Mouse (Mus musculus): ENCODE measurements around the gene 2610044O15Rik8. TPM values are rescaled to one million over a fixed set of nuclear protein-coding genes. Genes with fewer than 3 reads are reported as not detected.
A peak's percentile ranks its signal among the peaks of the same experiment; 100 is the strongest.
"Not testable (repeated sequence)": the region's sequence is repeated elsewhere in the genome, so short reads cannot be mapped to it uniquely, and the experiment has no call there.

The 2610044O15Rik8 gene
- 0.14 and 0.39 TPM in 2 replicates for polyA plus RNA-seq (2012; rRNA removed)

DNA sequence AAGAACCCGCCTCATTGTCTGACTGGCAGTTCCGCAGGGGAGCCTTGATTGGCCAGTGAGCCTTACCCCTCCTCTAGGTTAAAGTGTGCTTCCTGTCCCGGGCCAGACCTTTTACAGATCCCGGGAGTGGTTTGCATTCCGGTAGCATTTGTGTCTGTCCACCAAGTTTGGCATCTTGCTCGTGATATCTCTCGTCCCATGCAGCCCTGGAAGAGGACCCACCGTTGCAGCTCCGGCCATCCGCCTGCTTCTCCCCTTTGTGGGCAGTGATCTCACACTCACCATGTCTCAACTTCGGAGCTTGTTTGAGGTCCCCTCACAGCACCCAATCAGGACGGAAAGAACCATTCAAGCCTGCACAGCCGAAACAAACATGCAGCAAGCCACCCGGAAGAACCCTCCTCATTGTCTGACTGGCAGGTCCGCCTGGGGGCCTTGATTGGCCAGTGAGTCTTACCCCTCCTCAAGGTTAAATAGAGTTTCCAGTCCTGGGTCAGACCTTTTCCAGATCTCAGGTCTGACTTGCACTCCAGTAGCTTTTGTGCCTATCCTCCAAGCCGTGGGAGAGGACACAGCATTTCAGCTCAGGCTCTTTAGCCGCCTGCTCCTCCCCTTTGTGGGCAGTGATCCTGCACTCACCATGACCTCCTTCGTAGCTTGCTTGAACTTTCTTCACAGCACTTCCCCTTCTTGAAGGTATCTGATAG, at the start of gene 2610044O15Rik8:
2610044O15Rik8 (minus strand) TSS at position 380 of the 707 bp plus-strand sequence.
- TF ChIP-seq CTCF (IDR thresholded peaks at IDR 0.05; ENCODE audit: extremely low read depth, insufficient read length, insufficient replicate concordance, low read depth, low read length) (no peak), POLR2A (IDR thresholded peaks at IDR 0.05; ENCODE audit: low read depth, low read length) (peak; percentile 23)
- Histone ChIP-seq H3K27me3 (ENCODE audit: control insufficient read depth, insufficient read depth, low read length) (no peaks in the 10 kb centered on the region), H3K4me3 (ENCODE audit: low read depth, low read length) (peak within 1 kb of the TSS; percentile 77), H3K27ac (ENCODE audit: insufficient read depth, low read depth, low read length) (peak within 1 kb of the TSS; percentile 95), H3K36me3 (ENCODE audit: control insufficient read depth, insufficient read depth, low read length) (no peaks in the 10 kb centered on the region), H3K4me1 (ENCODE audit: control insufficient read depth, insufficient read depth, insufficient read length, low read length) (peaks cover 3% of the 10 kb centered on the region; the same call in 1 of the 2 replicates)
- WGBS = under 1% methylated on average over 18 of the region's 18 CpGs

DNA sequence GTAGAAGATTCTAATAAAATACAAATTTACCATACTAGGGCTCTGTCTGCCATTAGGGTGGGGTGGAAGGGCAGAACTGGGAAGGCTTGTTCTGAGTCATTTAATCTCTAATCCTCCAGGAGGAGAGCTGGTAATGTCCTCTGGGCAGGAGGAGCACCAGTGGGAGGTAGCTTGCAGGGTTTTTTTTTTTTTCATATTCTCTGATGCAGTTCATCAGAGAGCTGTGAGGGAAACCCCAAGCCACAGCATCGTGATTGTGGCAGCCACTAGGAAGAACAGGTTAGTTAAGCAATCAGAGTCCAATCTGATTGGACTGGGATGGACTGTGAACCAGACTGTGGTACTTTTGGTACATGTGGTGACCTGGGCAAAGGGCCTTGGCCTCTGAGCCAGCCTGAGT, 31.7 kb upstream of the 2610044O15Rik8 start:
- peaks cover 17% of the 10 kb centered on the region for H3K36me3 ChIP-seq (ENCODE audit: control insufficient read depth, insufficient read depth, low read length)
- 24% methylated on average over 1 of the region's 1 CpGs for WGBS
- H3K27ac ChIP-seq (ENCODE audit: insufficient read depth, low read depth, low read length) = no peak overlapping the region
- no peaks in the 10 kb centered on the region for H3K27me3 ChIP-seq (ENCODE audit: control insufficient read depth, insufficient read depth, low read length)
- TF ChIP-seq CTCF (IDR thresholded peaks at IDR 0.05; ENCODE audit: extremely low read depth, insufficient read length, insufficient replicate concordance, low read depth, low read length) = no peak
- TF ChIP-seq POLR2A (IDR thresholded peaks at IDR 0.05; ENCODE audit: low read depth, low read length) = no peak
- H3K4me1 ChIP-seq (ENCODE audit: control insufficient read depth, insufficient read depth, insufficient read length, low read length) = no peaks in the 10 kb centered on the region
- no peak overlapping the region for H3K4me3 ChIP-seq (ENCODE audit: low read depth, low read length)

- no peak overlapping the region for H3K4me3 ChIP-seq (ENCODE audit: low read depth, low read length)
- H3K27ac ChIP-seq (ENCODE audit: insufficient read depth, low read depth, low read length) = no peak overlapping the region
- H3K27me3 ChIP-seq (ENCODE audit: control insufficient read depth, insufficient read depth, low read length) = no peaks in the 10 kb centered on the region
- no peaks in the 10 kb centered on the region for H3K4me1 ChIP-seq (ENCODE audit: control insufficient read depth, insufficient read depth, insufficient read length, low read length)
- TF ChIP-seq CTCF (IDR thresholded peaks at IDR 0.05; ENCODE audit: extremely low read depth, insufficient read length, insufficient replicate concordance, low read depth, low read length) = no peak
- TF ChIP-seq POLR2A (IDR thresholded peaks at IDR 0.05; ENCODE audit: low read depth, low read length) = no peak
- peaks cover 11% of the 10 kb centered on the region for H3K36me3 ChIP-seq (ENCODE audit: control insufficient read depth, insufficient read depth, low read length)
- 44% methylated on average over 2 of the region's 2 CpGs for WGBS
Observed at GRCm38 (mm10) chr8:129264296-129264695, 30.1 kb upstream of the 2610044O15Rik8 start.

GRCm38 (mm10) chr8:129263211-129263927, 29.2 kb upstream of the 2610044O15Rik8 start:
- peak overlapping the region; percentile 94 for H3K4me3 ChIP-seq (ENCODE audit: low read depth, low read length)
- under 1% methylated on average over 24 of the region's 24 CpGs for WGBS
- H3K4me1 ChIP-seq (ENCODE audit: control insufficient read depth, insufficient read depth, insufficient read length, low read length); H3K27me3 ChIP-seq (ENCODE audit: control insufficient read depth, insufficient read depth, low read length); H3K36me3 ChIP-seq (ENCODE audit: control insufficient read depth, insufficient read depth, low read length); H3K27ac ChIP-seq (ENCODE audit: insufficient read depth, low read depth, low read length): not testable (repeated sequence)

GRCm38 (mm10) chr8:129233664-129234026, 561 bp downstream of the 2610044O15Rik8 start:
- TF ChIP-seq CTCF (IDR thresholded peaks at IDR 0.05; ENCODE audit: extremely low read depth, insufficient read length, insufficient replicate concordance, low read depth, low read length) (no peak), POLR2A (IDR thresholded peaks at IDR 0.05; ENCODE audit: low read depth, low read length) (no peak)
- H3K27me3 ChIP-seq (ENCODE audit: control insufficient read depth, insufficient read depth, low read length) = no peaks in the 10 kb centered on the region
- H3K4me1 ChIP-seq (ENCODE audit: control insufficient read depth, insufficient read depth, insufficient read length, low read length) = peaks cover 3% of the 10 kb centered on the region; the same call in 1 of the 2 replicates
- H3K4me3 ChIP-seq (ENCODE audit: low read depth, low read length) = peak overlapping the region; percentile 77
- WGBS = under 1% methylated on average over 9 of the region's 9 CpGs
- H3K36me3 ChIP-seq (ENCODE audit: control insufficient read depth, insufficient read depth, low read length) = no peaks in the 10 kb centered on the region
- peak overlapping the region; percentile 95; the same call in 1 of the 2 replicates for H3K27ac ChIP-seq (ENCODE audit: insufficient read depth, low read depth, low read length)

Other genes starting within 250 kb of the 2610044O15Rik8 start
- gene Ccdc7a, start 168.9 kb downstream of the 2610044O15Rik8 start, polyA plus RNA-seq (2012; rRNA removed) = not detected in 2 replicates
- not detected in 2 replicates for gene Ccdc7b, start 167.3 kb downstream of the 2610044O15Rik8 start, polyA plus RNA-seq (2012; rRNA removed)
- not detected in 2 replicates for gene Gm10999, start 102.7 kb downstream of the 2610044O15Rik8 start, polyA plus RNA-seq (2012; rRNA removed)